Comparison of ENCODE assay signal across 34 mouse cellular contexts in genomic region chr13:73535287-73535686, GRCm38 (mm10). TPM values are rescaled to one million over a fixed set of nuclear protein-coding genes. Genes with fewer than 3 reads are reported as not detected.
A peak's percentile ranks its signal among the peaks of the same experiment; 100 is the strongest.
DNase-seq lines count a peak whose midpoint lies in the region; ATAC-seq lines count a peak whose summit lies in the region.
"Had no signal": no experiment of that assay in that cellular context is flagged by ENCODE, and none has a peak within 500 bp of the region (broad histone marks: within the 10 kb centered on the region; RNA-seq: fewer than 3 reads in every experiment).

No protein-coding gene starts in this region.

- H3K9ac ChIP-seq in heart, embryonic 11.5 days (ENCODE audit: low read depth, low read length): no peak overlapping the region
- H3K9ac ChIP-seq in liver, embryonic 15.5 days: peak overlapping the region; percentile 55; the same call in 1 of the 2 replicates
- no peak overlapping the region for H3K9ac ChIP-seq in hindbrain, embryonic 16.5 days (ENCODE audit: low read depth, low read length)
- H3K9ac ChIP-seq: embryonic facial prominence, embryonic 12.5 days; forebrain, postnatal 0 days; hindbrain, embryonic 13.5 days; limb, embryonic 15.5 days; lung, embryonic 15.5 days; midbrain, embryonic 15.5 days; neural tube, embryonic 15.5 days had no signal

- peaks cover 45% of the 10 kb centered on the region for H3K27me3 ChIP-seq in heart, embryonic 11.5 days (ENCODE audit: control insufficient read depth, insufficient read depth, low read length)
- peaks cover 78% of the 10 kb centered on the region for H3K27me3 ChIP-seq in liver, embryonic 15.5 days
- peaks cover 41% of the 10 kb centered on the region for H3K27me3 ChIP-seq in hindbrain, embryonic 16.5 days (replicated peaks; ENCODE audit: control insufficient read depth, insufficient read depth, low read length)

- no peak overlapping the region for H3K27ac ChIP-seq in heart, embryonic 11.5 days (ENCODE audit: low read depth, low read length)
- no peak overlapping the region; the same call in 1 of the 2 replicates for H3K27ac ChIP-seq in liver, embryonic 15.5 days (replicated peaks)
- no peak overlapping the region for H3K27ac ChIP-seq in hindbrain, embryonic 16.5 days (ENCODE audit: low read depth, low read length)
- H3K27ac ChIP-seq: embryonic facial prominence, embryonic 12.5 days; heart, embryonic 15.5 days; hindbrain, embryonic 13.5 days; kidney, postnatal 0 days; limb, embryonic 10.5 days; limb, embryonic 15.5 days; lung, embryonic 15.5 days; midbrain, embryonic 10.5 days; midbrain, embryonic 15.5 days; neural tube, embryonic 15.5 days had no signal

- H3K4me2 ChIP-seq in heart, embryonic 11.5 days: peak overlapping the region; percentile 19; the same call in 1 of the 2 replicates
- H3K4me2 ChIP-seq in liver, embryonic 15.5 days: peak overlapping the region; percentile 88
- H3K4me2 ChIP-seq in hindbrain, embryonic 16.5 days (ENCODE audit: low read length): no peak overlapping the region

- ATAC-seq in heart, embryonic 11.5 days (replicated peaks; ENCODE audit: insufficient number of reproducible peaks, low FRiP score, low TSS enrichment): no peak
- ATAC-seq in liver, embryonic 15.5 days (ENCODE audit: insufficient read depth): no peak
- no peak for ATAC-seq in hindbrain, embryonic 16.5 days
- ATAC-seq: forebrain, postnatal 0 days; midbrain, embryonic 15.5 days had no signal

- 36% methylated on average over 3 of the region's 3 CpGs for WGBS in heart, embryonic 11.5 days (ENCODE audit: insufficient replicate concordance)
- WGBS in liver, embryonic 15.5 days (ENCODE audit: insufficient replicate concordance): 22% methylated on average over 3 of the region's 3 CpGs
- WGBS in hindbrain, embryonic 16.5 days: 59% methylated on average over 3 of the region's 3 CpGs

- H3K4me1 ChIP-seq in heart, embryonic 11.5 days (ENCODE audit: control insufficient read depth, insufficient read depth, low read length): peaks cover 6% of the 10 kb centered on the region
- H3K4me1 ChIP-seq in liver, embryonic 15.5 days (replicated peaks): peaks cover 29% of the 10 kb centered on the region
- H3K4me1 ChIP-seq in hindbrain, embryonic 16.5 days (ENCODE audit: control insufficient read depth, insufficient read depth, low read depth, low read length): peaks cover 11% of the 10 kb centered on the region

- no peaks in the 10 kb centered on the region for H3K36me3 ChIP-seq in heart, embryonic 11.5 days (ENCODE audit: control insufficient read depth, insufficient read depth, low read length)
- H3K36me3 ChIP-seq in liver, embryonic 15.5 days (replicated peaks): no peaks in the 10 kb centered on the region
- H3K36me3 ChIP-seq in hindbrain, embryonic 16.5 days (ENCODE audit: control insufficient read depth, insufficient read depth, low read length): no peaks in the 10 kb centered on the region
- H3K36me3 ChIP-seq: embryonic facial prominence, embryonic 12.5 days; heart, embryonic 15.5 days; hindbrain, embryonic 13.5 days; limb, embryonic 10.5 days; limb, embryonic 15.5 days; lung, embryonic 15.5 days; midbrain, embryonic 10.5 days; midbrain, embryonic 15.5 days; neural tube, embryonic 15.5 days had no signal

- H3K9me3 ChIP-seq in heart, embryonic 11.5 days (replicated peaks; ENCODE audit: control insufficient read depth, low read length): no peaks in the 10 kb centered on the region; the same call in 1 of the 2 replicates
- H3K9me3 ChIP-seq in liver, embryonic 15.5 days (replicated peaks): no peaks in the 10 kb centered on the region
- H3K9me3 ChIP-seq in hindbrain, embryonic 16.5 days (ENCODE audit: control insufficient read depth, low read length): no peaks in the 10 kb centered on the region
- H3K9me3 ChIP-seq: embryonic facial prominence, embryonic 12.5 days; heart, embryonic 15.5 days; hindbrain, embryonic 13.5 days; limb, embryonic 10.5 days; limb, embryonic 15.5 days; lung, embryonic 15.5 days; midbrain, embryonic 10.5 days; midbrain, embryonic 15.5 days; neural tube, embryonic 15.5 days had no signal

- H3K4me3 ChIP-seq in heart, embryonic 11.5 days (ENCODE audit: low read depth, low read length): no peak overlapping the region
- peak overlapping the region; percentile 57; the same call in 1 of the 2 replicates for H3K4me3 ChIP-seq in liver, embryonic 15.5 days (replicated peaks)
- no peak overlapping the region for H3K4me3 ChIP-seq in hindbrain, embryonic 16.5 days (ENCODE audit: low read length)

- intact Hi-C loops in heart, postnatal 25 days (cut with DNase I): no loop called here

- no peak for DNase-seq in heart, postnatal 25 days (ENCODE audit: low spot score)
- DNase-seq in MEL-GATA-1-ER (ENCODE audit: extremely low read depth, low read depth) (peak; percentile 63), liver (peak; percentile 32)
- no peak for DNase-seq in thymus, postnatal 4 days
- DNase-seq in ovary, postnatal 14 days (ENCODE audit: low spot score): no peak
- DNase-seq: adrenal gland, postnatal 36 days; cerebellum, adult 2 months; cerebellum, postnatal 14 days; embryo, embryonic 11 days; forebrain, postnatal 0 days; gastrocnemius, postnatal 10 days; heart, postnatal 36 days; kidney, adult 2 months; layer of hippocampus, postnatal 36 days; lung, postnatal 4 days; right cerebral cortex, adult 18-20 months; spleen, adult 18-20 months; thymus, adult 18-20 months; thymus, postnatal 25 days had no signal

RNA-seq across cellular contexts. Expression of gene Slc6a3, which starts 1.3 kb away (rescaled TPM):
- polyA plus RNA-seq in heart, embryonic 11.5 days (2014; fragmentation: Nextera tagmentation; extraction: Ambion mirVana): 0.28 TPM in 1 of 2 replicates, not detected in the other
- total RNA-seq in heart, postnatal 25 days (2021): not detected
- polyA plus RNA-seq in liver, embryonic 15.5 days (2015; fragmentation: Nextera tagmentation; extraction: Ambion mirVana): 0.70 and 0.75 TPM in 2 replicates
- 0.49 and 0.56 TPM in 2 replicates for polyA plus RNA-seq in hindbrain, embryonic 16.5 days (2015; fragmentation: Nextera tagmentation; extraction: Ambion mirVana)
- total RNA-seq: adrenal gland, postnatal 36 days; gastrocnemius, postnatal 10 days; heart, postnatal 36 days had no signal
- polyA plus RNA-seq: gonadal fat pad, adult 2 months; kidney, postnatal 0 days; large intestine, adult 2 months; limb, embryonic 10.5 days had no signal

Comparison
In these comparisons a context has a peak if more than half of its experiments do, and no peak if none do; other contexts are left out.
1. DNase-seq: peak in MEL-GATA-1-ER (single experiment) and liver (single experiment); none in heart, postnatal 25 days (single experiment), thymus, postnatal 4 days (single experiment) and ovary, postnatal 14 days (single experiment).